Mouse (Mus musculus) erythroblast, embryonic 14.5 days (primary cell): ENCODE data around the gene Ppfia2.

Experiments
- GATA1 ChIP-seq: IDR thresholded peaks from 2 replicates; pipeline ENCODE4 v1.6.1; 2012; ENCODE audit warnings: low read length, inconsistent platforms, mixed read lengths
- TAL1 ChIP-seq: IDR thresholded peaks from 3 replicates; pipeline ENCODE4 v1.6.1; 2012; ENCODE audit warnings: low read length, inconsistent platforms, mixed read lengths

DNA sequence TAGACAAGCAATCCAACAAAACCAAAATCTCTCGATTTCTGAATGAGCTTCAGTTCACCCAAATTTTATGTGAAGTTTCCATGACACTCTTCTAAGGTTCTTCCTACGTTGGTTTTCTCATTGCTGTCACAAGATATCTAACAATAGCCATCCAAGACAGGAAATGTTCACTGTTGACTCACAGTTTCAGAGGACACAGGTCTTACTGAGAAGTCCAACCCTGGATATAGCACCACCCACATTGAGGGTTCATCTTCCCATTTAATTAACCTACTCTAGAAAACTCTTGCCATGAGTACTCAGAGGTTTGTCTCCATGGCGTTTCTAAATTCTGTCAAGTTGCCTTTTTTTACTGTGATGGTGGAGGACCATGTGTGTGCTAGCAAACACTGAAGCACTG, 401.7 kb downstream of the Ppfia2 start:
- no peak for TF ChIP-seq GATA1
- no peak for TF ChIP-seq TAL1
